Comparison of ENCODE assay signal across 11 mouse cellular contexts in the genomic region with DNA sequence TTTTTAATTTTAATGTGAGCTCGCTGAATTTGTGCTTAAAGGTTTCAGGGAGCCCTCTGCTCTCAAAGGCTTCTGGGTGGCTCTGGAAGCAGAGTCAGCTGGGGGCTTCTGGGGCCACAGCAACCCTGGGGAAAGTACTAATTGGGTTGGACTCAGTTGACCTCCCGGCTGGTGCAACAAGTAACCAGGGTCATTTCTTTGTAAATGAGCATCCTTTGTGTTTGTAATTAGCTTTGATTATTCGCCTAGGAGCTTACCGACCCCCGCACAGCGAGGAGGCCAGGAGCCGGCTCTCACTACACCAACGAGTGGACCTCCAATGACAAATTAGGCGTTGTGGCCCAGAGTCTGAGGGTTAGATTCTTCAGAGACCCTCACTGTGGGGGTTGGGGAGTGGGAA. TPM values are rescaled to one million over a fixed set of nuclear protein-coding genes. Genes with fewer than 3 reads are reported as not detected.
DNase-seq lines count a peak whose midpoint lies in the region; ATAC-seq and TF ChIP-seq lines count a peak whose summit lies in the region.
"Had no signal": no experiment of that assay in that cellular context is flagged by ENCODE, and none has a peak within 500 bp of the region (broad histone marks: within the 10 kb centered on the region; RNA-seq: fewer than 3 reads in every experiment).

No protein-coding gene starts in this region.

- H3K4me1 ChIP-seq in embryonic facial prominence, embryonic 13.5 days = no peaks in the 10 kb centered on the region
- H3K4me1 ChIP-seq in intestine, embryonic 15.5 days (replicated peaks) = no peaks in the 10 kb centered on the region
- no peaks in the 10 kb centered on the region; the same call in 1 of the 2 replicates for H3K4me1 ChIP-seq in neural tube, embryonic 14.5 days (ENCODE audit: control insufficient read depth, insufficient read depth, low read length)

- no peaks in the 10 kb centered on the region for H3K9me3 ChIP-seq in embryonic facial prominence, embryonic 13.5 days
- no peaks in the 10 kb centered on the region for H3K9me3 ChIP-seq in intestine, embryonic 15.5 days
- H3K9me3 ChIP-seq in neural tube, embryonic 14.5 days (ENCODE audit: control insufficient read depth, low read length) = no peaks in the 10 kb centered on the region

- peak overlapping the region; percentile 46 for H3K4me3 ChIP-seq in layer of hippocampus, adult 2 months
- H3K4me3 ChIP-seq in embryonic facial prominence, embryonic 13.5 days = peak overlapping the region; percentile 43
- H3K4me3 ChIP-seq in intestine, embryonic 15.5 days (replicated peaks) = peak overlapping the region; percentile 19
- peak overlapping the region; percentile 25 for H3K4me3 ChIP-seq in neural tube, embryonic 14.5 days (ENCODE audit: low read depth, low read length)

- no peaks in the 10 kb centered on the region for H3K36me3 ChIP-seq in embryonic facial prominence, embryonic 13.5 days
- H3K36me3 ChIP-seq in intestine, embryonic 15.5 days = no peaks in the 10 kb centered on the region
- H3K36me3 ChIP-seq in neural tube, embryonic 14.5 days (ENCODE audit: control insufficient read depth, insufficient read depth, low read length) = no peaks in the 10 kb centered on the region

- H3K27ac ChIP-seq in layer of hippocampus, adult 2 months = no peak overlapping the region
- H3K27ac ChIP-seq in embryonic facial prominence, embryonic 13.5 days = no peak overlapping the region
- no peak overlapping the region for H3K27ac ChIP-seq in intestine, embryonic 15.5 days
- no peak overlapping the region for H3K27ac ChIP-seq in neural tube, embryonic 14.5 days (ENCODE audit: low read depth, low read length)
- H3K27ac ChIP-seq: heart, adult 2 months had no signal

- TF ChIP-seq CTCF in layer of hippocampus, adult 2 months (conservative IDR thresholded peaks at IDR 0.05) = no peak

- peak overlapping the region; percentile 72 for H3K4me2 ChIP-seq in embryonic facial prominence, embryonic 13.5 days
- peak overlapping the region; percentile 56 for H3K4me2 ChIP-seq in intestine, embryonic 15.5 days (replicated peaks)
- H3K4me2 ChIP-seq in neural tube, embryonic 14.5 days (ENCODE audit: low read depth, low read length) = peak overlapping the region; percentile 58

- peaks cover 39% of the 10 kb centered on the region for H3K27me3 ChIP-seq in embryonic facial prominence, embryonic 13.5 days
- peaks cover 12% of the 10 kb centered on the region for H3K27me3 ChIP-seq in intestine, embryonic 15.5 days (replicated peaks)
- H3K27me3 ChIP-seq in neural tube, embryonic 14.5 days (ENCODE audit: control insufficient read depth, insufficient read depth, low read length) = 0 out of 2 replicates have a peak, but pooled peaks cover 3% of the 10 kb centered on the region

- H3K9ac ChIP-seq in embryonic facial prominence, embryonic 13.5 days = 0 out of 2 replicates have a peak overlapping the region, but pooled peaks have one; percentile 36
- H3K9ac ChIP-seq in intestine, embryonic 15.5 days = no peak overlapping the region
- 0 out of 2 replicates have a peak overlapping the region, but pooled peaks have one; percentile 28 for H3K9ac ChIP-seq in neural tube, embryonic 14.5 days (replicated peaks; ENCODE audit: low read depth, low read length)

- DNase-seq in layer of hippocampus, adult 2 months (ENCODE audit: low spot score in 2 of 2) = no peak
- no peak for DNase-seq in layer of hippocampus, adult 9-11 months
- DNase-seq in ovary, adult 18-20 months (ENCODE audit: low spot score) = no peak
- DNase-seq in T-cell, adult 2 months (ENCODE audit: low spot score) = no peak
- DNase-seq: cerebellum, adult 11 months; heart, adult 2 months had no signal

- WGBS in embryonic facial prominence, embryonic 13.5 days = 4% methylated on average over 9 of the region's 9 CpGs
- 13% methylated on average over 9 of the region's 9 CpGs for WGBS in intestine, embryonic 15.5 days
- 3% methylated on average over 9 of the region's 9 CpGs for WGBS in neural tube, embryonic 14.5 days

- no peak for ATAC-seq in embryonic facial prominence, embryonic 13.5 days (ENCODE audit: insufficient number of reproducible peaks, insufficient read depth, low FRiP score, low TSS enrichment, low read depth)
- no peak for ATAC-seq in intestine, embryonic 15.5 days
- peak; percentile 29; the same call in 1 of the 2 replicates for ATAC-seq in neural tube, embryonic 14.5 days (ENCODE audit: low read depth)
- no peak for ATAC-seq in CD4-positive, CD25-positive, alpha-beta regulatory T cell, adult 4 months

RNA-seq across cellular contexts. Expression of a gene that starts 14.7 kb away (rescaled TPM):
- total RNA-seq in layer of hippocampus, adult 2 months (2021) = not detected
- polyA plus RNA-seq in embryonic facial prominence, embryonic 13.5 days (2015; fragmentation: Nextera tagmentation; extraction: Ambion mirVana) = not detected in 2 replicates
- not detected in 2 replicates for polyA plus RNA-seq in intestine, embryonic 15.5 days (2015; fragmentation: Nextera tagmentation; extraction: Ambion mirVana)
- polyA plus RNA-seq in neural tube, embryonic 14.5 days (2014; fragmentation: Nextera tagmentation; extraction: Ambion mirVana) = not detected in 2 replicates
- polyA plus RNA-seq in CD4-positive, CD25-positive, alpha-beta regulatory T cell, adult 4 months (2017; shearing (Covaris generic)) = not detected
- total RNA-seq: heart, adult 2 months had no signal
- polyA plus RNA-seq: heart, adult 2 months; liver, embryonic 16.5 days had no signal

RNA-seq across cellular contexts. Expression of a gene that starts 58.4 kb away (rescaled TPM):
- 1,000 to 10,000 TPM; 2,132 to 2,154 TPM for total RNA-seq in layer of hippocampus, adult 2 months (2021)
- 2,195 and 2,229 TPM in 2 replicates for polyA plus RNA-seq in embryonic facial prominence, embryonic 13.5 days (2015; fragmentation: Nextera tagmentation; extraction: Ambion mirVana)
- 2,425 and 2,606 TPM in 2 replicates for polyA plus RNA-seq in intestine, embryonic 15.5 days (2015; fragmentation: Nextera tagmentation; extraction: Ambion mirVana)
- 2,884 and 3,125 TPM in 2 replicates for polyA plus RNA-seq in neural tube, embryonic 14.5 days (2014; fragmentation: Nextera tagmentation; extraction: Ambion mirVana)
- polyA plus RNA-seq in CD4-positive, CD25-positive, alpha-beta regulatory T cell, adult 4 months (2017; shearing (Covaris generic)) = 1,000 to 10,000 TPM; 3,203 to 3,707 TPM
